Mouse (Mus musculus) E14TG2a.4 (cell line): ENCODE measurements around the gene Parp8.

Experiments
- CTCF ChIP-seq: conservative IDR thresholded peaks from 2 replicates; pipeline ENCODE4 v1.5.1; 2014; ENCODE audit warnings: low read length
- NANOG ChIP-seq: IDR thresholded peaks from 2 replicates; pipeline ENCODE4 v1.6.1; 2014; ENCODE audit warnings: borderline replicate concordance, low read length, mixed read lengths

- TF ChIP-seq CTCF = no peak
- no peak for TF ChIP-seq NANOG
Measured at GRCm38 (mm10) chr13:117052748-117053147, 27.4 kb upstream of the Parp8 start.
